Mouse (Mus musculus): ENCODE measurements around the gene Ctla4. TPM values are rescaled to one million over a fixed set of nuclear protein-coding genes. Genes with fewer than 3 reads are reported as not detected.

Gene Ctla4
- polyA plus RNA-seq (2014; fragmentation: Nextera tagmentation; extraction: Ambion mirVana) = not detected in 2 replicates

DNA sequence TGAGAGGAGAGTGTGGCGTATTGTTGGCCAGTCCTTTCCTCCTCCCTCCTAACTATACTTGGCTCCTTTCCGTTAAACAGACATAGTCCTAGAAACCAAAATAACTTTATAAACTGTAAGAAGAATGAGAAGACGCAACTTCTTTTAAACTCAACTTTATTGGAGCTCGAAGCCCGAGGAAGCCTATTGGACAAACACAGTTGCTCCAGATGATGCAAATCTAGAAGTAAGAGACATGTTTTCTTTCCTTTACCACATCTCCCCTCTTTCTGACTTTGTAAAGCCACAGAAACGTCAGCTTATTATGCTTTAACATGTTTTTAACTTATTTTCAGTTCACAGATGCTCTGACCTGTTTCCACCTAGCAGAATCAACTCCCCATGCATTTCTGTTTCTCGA, at the start of gene Ctla4:
TSS of gene Ctla4 (plus strand) at position 20 of the 400 bp plus-strand sequence.
- H3K4me2 ChIP-seq (replicated peaks; ENCODE audit: low read depth, low read length) = no peak within 1 kb of the TSS
- no peaks in the 10 kb centered on the region for H3K9me3 ChIP-seq (ENCODE audit: control insufficient read depth, low read length)
- no peaks in the 10 kb centered on the region for H3K27me3 ChIP-seq (ENCODE audit: control insufficient read depth, insufficient read depth, low read length)
- ATAC-seq (ENCODE audit: low FRiP score, low TSS enrichment) = no peak
- no peaks in the 10 kb centered on the region for H3K36me3 ChIP-seq (ENCODE audit: control insufficient read depth, insufficient read depth, low read length)
- H3K27ac ChIP-seq (ENCODE audit: low read depth, low read length) = no peak within 1 kb of the TSS
- WGBS = 81% methylated on average over 7 of the region's 7 CpGs
- no peaks in the 10 kb centered on the region for H3K4me1 ChIP-seq (ENCODE audit: control insufficient read depth, insufficient read depth, low read length)
- H3K9ac ChIP-seq (ENCODE audit: low read depth, low read length) = no peak within 1 kb of the TSS
- no peak within 1 kb of the TSS for H3K4me3 ChIP-seq (ENCODE audit: low read length)

GRCm38 (mm10) chr1:60839161-60839560, 47.6 kb upstream of the Ctla4 start:
- Histone ChIP-seq H3K9ac (ENCODE audit: low read depth, low read length) (no peak overlapping the region), H3K27me3 (ENCODE audit: control insufficient read depth, insufficient read depth, low read length) (no peaks in the 10 kb centered on the region), H3K9me3 (ENCODE audit: control insufficient read depth, low read length) (no peaks in the 10 kb centered on the region), H3K4me3 (ENCODE audit: low read length) (no peak overlapping the region), H3K4me2 (replicated peaks; ENCODE audit: low read depth, low read length) (no peak overlapping the region), H3K27ac (ENCODE audit: low read depth, low read length) (no peak overlapping the region), H3K4me1 (ENCODE audit: control insufficient read depth, insufficient read depth, low read length) (no peaks in the 10 kb centered on the region), H3K36me3 (ENCODE audit: control insufficient read depth, insufficient read depth, low read length) (no peaks in the 10 kb centered on the region)
- 97% methylated on average over 1 of the region's 1 CpGs for whole genome bisulfite sequencing
- ATAC-seq (ENCODE audit: low FRiP score, low TSS enrichment) = no peak

DNA sequence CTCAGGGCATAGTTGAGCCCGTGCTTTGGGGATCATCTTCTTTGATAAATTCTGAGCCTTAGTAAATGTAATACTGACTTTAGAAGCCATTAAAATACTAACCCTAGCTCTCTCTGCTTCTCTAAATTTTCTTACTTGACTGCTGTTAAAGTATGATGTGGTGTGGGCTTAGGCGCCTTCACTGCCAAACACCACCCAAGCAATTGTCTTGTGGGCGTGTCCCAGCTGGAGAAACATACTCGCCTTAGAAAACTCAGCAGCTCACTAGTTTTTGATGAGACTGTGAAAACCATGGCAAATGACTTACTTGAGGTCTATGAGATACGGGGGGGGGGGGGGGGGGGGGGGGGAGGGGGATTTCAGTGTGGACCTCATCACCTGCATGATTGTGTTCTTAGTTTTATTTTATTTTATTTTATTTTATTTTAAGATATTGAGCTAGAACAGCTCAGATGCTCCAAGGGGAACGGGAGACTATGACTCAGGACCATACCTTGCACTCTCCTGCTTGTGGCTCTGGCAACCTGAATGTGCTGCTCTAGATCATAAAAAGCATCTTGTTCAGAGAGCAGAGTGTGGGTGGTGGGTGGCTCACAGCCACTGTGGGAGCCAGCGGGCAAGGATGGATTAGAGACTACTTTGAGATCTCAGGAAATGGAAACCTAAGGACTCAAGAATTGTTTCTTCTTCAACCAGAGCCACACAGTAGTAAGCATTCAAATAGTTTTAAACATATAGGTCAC, 41.3 kb upstream of the Ctla4 start:
- ATAC-seq (ENCODE audit: low FRiP score, low TSS enrichment) = no peak
- Histone ChIP-seq H3K4me1 (ENCODE audit: control insufficient read depth, insufficient read depth, low read length) (no peaks in the 10 kb centered on the region), H3K9ac (ENCODE audit: low read depth, low read length) (no peak overlapping the region), H3K27me3 (ENCODE audit: control insufficient read depth, insufficient read depth, low read length) (no peaks in the 10 kb centered on the region), H3K4me3 (ENCODE audit: low read length) (no peak overlapping the region), H3K27ac (ENCODE audit: low read depth, low read length) (no peak overlapping the region), H3K9me3 (ENCODE audit: control insufficient read depth, low read length) (no peaks in the 10 kb centered on the region), H3K36me3 (ENCODE audit: control insufficient read depth, insufficient read depth, low read length) (no peaks in the 10 kb centered on the region), H3K4me2 (replicated peaks; ENCODE audit: low read depth, low read length) (no peak overlapping the region)
- 82% methylated on average over 6 of the region's 7 CpGs for WGBS

GRCm38 (mm10) chr1:60846616-60847275, 40.1 kb upstream of the Ctla4 start:
- H3K9ac ChIP-seq (ENCODE audit: low read depth, low read length) = no peak overlapping the region
- no peak overlapping the region for H3K4me3 ChIP-seq (ENCODE audit: low read length)
- H3K9me3 ChIP-seq (ENCODE audit: control insufficient read depth, low read length) = no peaks in the 10 kb centered on the region
- no peaks in the 10 kb centered on the region for H3K4me1 ChIP-seq (ENCODE audit: control insufficient read depth, insufficient read depth, low read length)
- ATAC-seq (ENCODE audit: low FRiP score, low TSS enrichment) = no peak
- H3K4me2 ChIP-seq (replicated peaks; ENCODE audit: low read depth, low read length) = no peak overlapping the region
- H3K27me3 ChIP-seq (ENCODE audit: control insufficient read depth, insufficient read depth, low read length) = no peaks in the 10 kb centered on the region
- no peak overlapping the region for H3K27ac ChIP-seq (ENCODE audit: low read depth, low read length)
- WGBS = 74% methylated on average over 4 of the region's 4 CpGs
- H3K36me3 ChIP-seq (ENCODE audit: control insufficient read depth, insufficient read depth, low read length) = no peaks in the 10 kb centered on the region

- no peak for ATAC-seq (ENCODE audit: low FRiP score, low TSS enrichment)
- H3K27ac ChIP-seq (ENCODE audit: low read depth, low read length) = no peak overlapping the region
- H3K4me3 ChIP-seq (ENCODE audit: low read length) = no peak overlapping the region
- H3K4me1 ChIP-seq (ENCODE audit: control insufficient read depth, insufficient read depth, low read length) = no peaks in the 10 kb centered on the region
- no peak overlapping the region for H3K9ac ChIP-seq (ENCODE audit: low read depth, low read length)
- H3K4me2 ChIP-seq (replicated peaks; ENCODE audit: low read depth, low read length) = no peak overlapping the region
- WGBS = 89% methylated on average over 2 of the region's 2 CpGs
- no peaks in the 10 kb centered on the region for H3K36me3 ChIP-seq (ENCODE audit: control insufficient read depth, insufficient read depth, low read length)
- no peaks in the 10 kb centered on the region for H3K9me3 ChIP-seq (ENCODE audit: control insufficient read depth, low read length)
- H3K27me3 ChIP-seq (ENCODE audit: control insufficient read depth, insufficient read depth, low read length) = no peaks in the 10 kb centered on the region
Measured at GRCm38 (mm10) chr1:60849112-60849511, 37.7 kb upstream of the Ctla4 start.

GRCm38 (mm10) chr1:60849816-60850215, 37.0 kb upstream of the Ctla4 start:
- no peak for ATAC-seq (ENCODE audit: low FRiP score, low TSS enrichment)
- no peak overlapping the region for H3K4me3 ChIP-seq (ENCODE audit: low read length)
- 83% methylated on average over 4 of the region's 4 CpGs for WGBS
- no peaks in the 10 kb centered on the region for H3K27me3 ChIP-seq (ENCODE audit: control insufficient read depth, insufficient read depth, low read length)
- H3K4me2 ChIP-seq (replicated peaks; ENCODE audit: low read depth, low read length) = no peak overlapping the region
- no peaks in the 10 kb centered on the region for H3K4me1 ChIP-seq (ENCODE audit: control insufficient read depth, insufficient read depth, low read length)
- no peaks in the 10 kb centered on the region for H3K36me3 ChIP-seq (ENCODE audit: control insufficient read depth, insufficient read depth, low read length)
- no peaks in the 10 kb centered on the region for H3K9me3 ChIP-seq (ENCODE audit: control insufficient read depth, low read length)
- no peak overlapping the region for H3K9ac ChIP-seq (ENCODE audit: low read depth, low read length)
- no peak overlapping the region for H3K27ac ChIP-seq (ENCODE audit: low read depth, low read length)

DNA sequence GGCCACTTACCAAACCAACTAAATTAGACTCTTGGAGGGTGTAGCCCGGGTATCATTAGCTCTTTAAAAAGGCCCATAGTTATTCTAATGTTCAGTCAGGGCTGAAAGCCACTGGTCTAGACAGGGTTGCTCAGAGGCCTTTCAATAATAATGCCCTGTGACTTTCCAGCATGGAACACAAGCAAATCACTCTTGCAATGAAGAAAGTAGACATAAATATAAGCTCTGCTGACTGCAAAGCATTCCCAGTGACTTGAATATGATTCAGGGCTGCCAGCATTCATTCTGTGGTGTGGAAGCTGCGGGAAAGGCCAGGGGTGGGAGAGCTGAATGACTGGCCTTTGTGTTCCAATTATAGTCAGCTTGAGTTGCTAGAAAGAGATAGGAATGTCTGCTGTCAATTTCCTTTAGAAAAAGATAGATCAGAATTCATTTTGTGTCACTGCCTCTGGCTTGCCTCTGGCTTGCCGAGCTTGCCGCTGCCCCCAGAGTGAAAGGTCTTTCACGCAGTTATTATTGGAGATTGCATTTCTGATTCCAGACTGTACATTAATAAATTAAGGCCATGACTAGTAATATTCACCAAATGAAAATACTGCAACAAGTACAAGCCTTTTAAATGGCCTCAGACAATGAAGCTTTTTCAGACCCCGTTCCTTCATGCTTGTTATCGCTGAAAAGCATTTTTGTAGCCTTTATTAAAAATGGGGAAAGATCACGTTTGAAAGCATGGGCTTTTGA, 35.6 kb upstream of the Ctla4 start:
- H3K9ac ChIP-seq (ENCODE audit: low read depth, low read length) = no peak overlapping the region
- no peak overlapping the region for H3K4me3 ChIP-seq (ENCODE audit: low read length)
- ATAC-seq (ENCODE audit: low FRiP score, low TSS enrichment) = no peak
- H3K4me2 ChIP-seq (replicated peaks; ENCODE audit: low read depth, low read length) = no peak overlapping the region
- H3K27me3 ChIP-seq (ENCODE audit: control insufficient read depth, insufficient read depth, low read length) = no peaks in the 10 kb centered on the region
- no peaks in the 10 kb centered on the region for H3K9me3 ChIP-seq (ENCODE audit: control insufficient read depth, low read length)
- H3K27ac ChIP-seq (ENCODE audit: low read depth, low read length) = no peak overlapping the region
- whole genome bisulfite sequencing = 71% methylated on average over 8 of the region's 8 CpGs
- no peaks in the 10 kb centered on the region for H3K4me1 ChIP-seq (ENCODE audit: control insufficient read depth, insufficient read depth, low read length)
- H3K36me3 ChIP-seq (ENCODE audit: control insufficient read depth, insufficient read depth, low read length) = no peaks in the 10 kb centered on the region

DNA sequence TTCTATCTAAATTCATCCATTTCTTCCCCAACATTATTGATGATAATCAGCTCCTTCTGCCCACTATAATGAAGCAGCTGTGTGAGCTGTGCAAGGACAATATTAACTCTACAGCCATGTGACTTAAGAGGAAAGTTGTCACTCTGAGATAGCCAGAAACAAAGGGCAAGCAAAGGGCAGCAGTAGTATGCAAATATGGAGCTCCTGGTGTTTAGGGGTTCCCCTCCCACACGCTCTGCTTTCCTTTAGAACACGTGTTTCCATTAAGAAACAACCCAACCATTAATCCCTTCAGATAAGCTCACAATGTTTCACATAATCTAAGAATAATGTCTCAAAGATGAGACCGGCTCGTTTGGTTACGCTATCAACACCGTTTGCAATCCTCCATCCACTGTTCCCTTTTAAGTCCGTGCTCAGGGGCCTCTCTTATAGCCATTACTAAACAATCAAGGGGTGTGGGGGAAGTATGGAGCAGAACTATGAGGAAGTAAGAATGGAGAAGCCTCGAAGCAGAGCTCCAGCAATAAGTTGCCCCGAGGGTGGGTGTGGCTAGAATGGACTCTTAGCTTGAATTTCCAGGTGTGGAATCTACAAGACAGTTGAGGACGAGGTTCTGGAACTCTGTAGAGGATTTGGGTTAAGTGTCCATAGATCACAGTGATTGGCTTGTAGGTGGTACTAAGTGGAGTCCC, 34.6 kb upstream of the Ctla4 start:
- Histone ChIP-seq H3K9me3 (ENCODE audit: control insufficient read depth, low read length) (no peaks in the 10 kb centered on the region), H3K4me1 (ENCODE audit: control insufficient read depth, insufficient read depth, low read length) (no peaks in the 10 kb centered on the region), H3K4me2 (replicated peaks; ENCODE audit: low read depth, low read length) (no peak overlapping the region), H3K27ac (ENCODE audit: low read depth, low read length) (no peak overlapping the region), H3K9ac (ENCODE audit: low read depth, low read length) (no peak overlapping the region), H3K36me3 (ENCODE audit: control insufficient read depth, insufficient read depth, low read length) (no peaks in the 10 kb centered on the region), H3K4me3 (ENCODE audit: low read length) (no peak overlapping the region), H3K27me3 (ENCODE audit: control insufficient read depth, insufficient read depth, low read length) (no peaks in the 10 kb centered on the region)
- no peak for ATAC-seq (ENCODE audit: low FRiP score, low TSS enrichment)
- 68% methylated on average over 10 of the region's 10 CpGs for WGBS

All from kidney, embryonic 14.5 days (tissue).